Mouse (Mus musculus) CH12.LX (cell line): Measurements from ENCODE around the gene Phf7. TPM values are rescaled to one million over a fixed set of nuclear protein-coding genes. Genes with fewer than 3 reads are reported as not detected.

Experiments
- DNase-seq: peaks from one replicate; pipeline ENCODE4 v3.0.0-alpha.2; 2013; ENCODE audit errors: extremely low read depth
- H3K27ac ChIP-seq: 2 replicates; pipeline ENCODE4 v1.5.1; 2012; ENCODE audit warnings: low read depth, mild to moderate bottlenecking, control low read depth, moderate library complexity; ENCODE audit not compliant: insufficient read depth
- H3K27me3 ChIP-seq: replicated peaks from 2 replicates; pipeline ENCODE3; 2012; ENCODE audit warnings: inconsistent platforms
- H3K36me3 ChIP-seq, 2 experiments: replicated peaks in 1 of 2; 2 replicates each; pipeline versions ENCODE3 to v1.6.1; 2012; ENCODE audit warnings: inconsistent platforms in 1 of 2, low read length in 1 of 2, mild to moderate bottlenecking in 1 of 2, mixed read lengths in 1 of 2, moderate library complexity in 1 of 2; ENCODE audit not compliant: control insufficient read depth in 1 of 2, insufficient read depth in 1 of 2
- H3K4me1 ChIP-seq, 2 experiments: 2 replicates each; pipeline ENCODE4 v1.6.1; 2012; ENCODE audit warnings: inconsistent platforms in 1 of 2, moderate library complexity in 1 of 2; ENCODE audit not compliant: insufficient read depth in 2 of 2, control insufficient read depth in 1 of 2
- H3K4me2 ChIP-seq: 2 replicates; pipeline ENCODE4 v1.6.1; 2012; ENCODE audit warnings: low read depth, mild to moderate bottlenecking, control low read depth; ENCODE audit not compliant: poor library complexity, insufficient read depth, severe bottlenecking
- H3K4me3 ChIP-seq, 3 experiments: fragments of 150-350 bp in 1 of 3; sonication (generic) in 1 of 3; replicated peaks in 1 of 3; 2 replicates each; pipeline versions ENCODE3 to v1.5.1; 2011 to 2012; ENCODE audit warnings: low read depth in 2 of 3, low read length in 2 of 3, mild to moderate bottlenecking in 2 of 3, moderate library complexity in 2 of 3, control low read depth in 1 of 3, improper control_type of control experiment in 1 of 3, inconsistent platforms in 1 of 3, mixed read lengths in 1 of 3; ENCODE audit not compliant: poor library complexity in 1 of 3
- H3K79me2 ChIP-seq: replicated peaks from 2 replicates; pipeline ENCODE4 v1.6.1; 2012; ENCODE audit warnings: mild to moderate bottlenecking, moderate library complexity; ENCODE audit not compliant: control insufficient read depth, poor library complexity, insufficient read depth, severe bottlenecking; ENCODE audit errors: extremely low read depth
- H3K9ac ChIP-seq: 2 replicates; pipeline ENCODE4 v1.6.1; 2012; ENCODE audit warnings: low read depth, mild to moderate bottlenecking, control low read depth, moderate library complexity; ENCODE audit not compliant: insufficient read depth
- H3K9me3 ChIP-seq: replicated peaks from 2 replicates; pipeline ENCODE3; 2012; ENCODE audit warnings: low read length, inconsistent platforms, mixed read lengths
- BHLHE40 ChIP-seq: IDR thresholded peaks from 2 replicates; pipeline ENCODE4 v1.6.1; 2011; ENCODE audit warnings: mild to moderate bottlenecking, low read depth, low read length, improper control_type of control experiment
- CHD2 ChIP-seq: IDR thresholded peaks from 2 replicates; pipeline ENCODE4 v1.6.1; 2011; ENCODE audit warnings: low read length, improper control_type of control experiment
- CTCF ChIP-seq, 2 experiments: IDR thresholded peaks in 1 of 2; conservative IDR thresholded peaks in 1 of 2; 2 replicates each; pipeline ENCODE4 v1.5.1; 2011 to 2012; ENCODE audit warnings: low read depth in 2 of 2, low read length in 2 of 2, improper control_type of control experiment in 1 of 2, inconsistent platforms in 1 of 2, mild to moderate bottlenecking in 1 of 2, moderate library complexity in 1 of 2
- GABPA ChIP-seq: IDR thresholded peaks from 2 replicates; pipeline ENCODE4 v1.6.1; 2012; ENCODE audit warnings: low read depth, low read length, improper control_type of control experiment, inconsistent platforms; ENCODE audit not compliant: insufficient replicate concordance
- JUND ChIP-seq: conservative IDR thresholded peaks from 2 replicates; pipeline ENCODE4 v1.6.1; 2011; ENCODE audit warnings: low read depth, low read length, improper control_type of control experiment
- KAT2A ChIP-seq: IDR thresholded peaks from 2 replicates; pipeline ENCODE4 v1.6.1; 2012; ENCODE audit warnings: low read length, improper control_type of control experiment, inconsistent platforms; ENCODE audit not compliant: insufficient replicate concordance
- MEF2A ChIP-seq: IDR thresholded peaks from 2 replicates; pipeline ENCODE4 v1.6.1; 2014; ENCODE audit warnings: low read depth, mild to moderate bottlenecking, inconsistent platforms, low read length, improper control_type of control experiment, borderline replicate concordance
- MYC ChIP-seq: IDR thresholded peaks from 2 replicates; pipeline ENCODE4 v1.6.1; 2011; ENCODE audit warnings: low read depth, mild to moderate bottlenecking, improper control_type of control experiment, low read length
- NRF1 ChIP-seq: IDR thresholded peaks from 2 replicates; pipeline ENCODE4 v1.6.1; 2014; ENCODE audit warnings: low read depth, mild to moderate bottlenecking, inconsistent platforms, low read length, improper control_type of control experiment, moderate library complexity
- POLR2AphosphoS2 ChIP-seq: IDR thresholded peaks from 2 replicates; pipeline ENCODE4 v1.6.1; 2011; ENCODE audit warnings: low read depth, low read length, improper control_type of control experiment
- RAD21 ChIP-seq: IDR thresholded peaks from 2 replicates; pipeline ENCODE4 v1.6.1; 2011; ENCODE audit warnings: low read depth, mild to moderate bottlenecking, low read length, improper control_type of control experiment, moderate library complexity
- SMC3 ChIP-seq: IDR thresholded peaks from 2 replicates; pipeline ENCODE4 v1.6.1; 2011; ENCODE audit warnings: low read depth, low read length, improper control_type of control experiment
- TBP ChIP-seq: conservative IDR thresholded peaks from 2 replicates; pipeline ENCODE4 v1.6.1; 2011; ENCODE audit warnings: low read depth, low read length, improper control_type of control experiment
- USF1 ChIP-seq: IDR thresholded peaks from 2 replicates; pipeline ENCODE4 v1.6.1; 2014; ENCODE audit warnings: low read depth, mild to moderate bottlenecking, inconsistent platforms, low read length, improper control_type of control experiment
- ZC3H11A ChIP-seq: IDR thresholded peaks from 2 replicates; pipeline ENCODE4 v1.6.1; 2012; ENCODE audit warnings: low read depth, mild to moderate bottlenecking, inconsistent platforms, low read length, improper control_type of control experiment
- dilution Hi-C: fragments of 300-500 bp; cut with MboI; formaldehyde crosslinking; loops from 2 replicates; pipeline ENCODE4 v1.14.3; 2020; ENCODE audit warnings: low sequenced_read_pairs; ENCODE audit not compliant: extremely low pct_unique_long_range_greater_than_20kb, extremely low pct_ligation_motif_present
- in situ Hi-C: fragments of 300-500 bp; cut with MboI; formaldehyde crosslinking; loops from 3 replicates; pipeline ENCODE4 v1.14.3; 2019; ENCODE audit warnings: low sequenced_read_pairs, low pct_ligation_motif_present, low pct_unique_long_range_greater_than_20kb, mixed read lengths
- polyA plus RNA-seq: library from polyadenylated mRNA; unstranded; fragments of >175 nt; gene quantifications from 2 replicates; pipeline ENCODE4 v1.2.1, GENCODE M21; 2012; ENCODE audit warnings: low read depth; ENCODE audit not compliant: insufficient read length
- total RNA-seq, 2 experiments: library from RNA; depleted of rRNA; stranded (reverse); fragments of 300-350 nt in 1 of 2; fragments of >200 nt in 1 of 2; gene quantifications; 2 replicates each; pipeline ENCODE4 v1.2.3; 2012 to 2014

Gene Phf7
- total and polyA plus RNA-seq, 3 experiments = 10.0 to 13.9 (median 13.5) TPM

- no peaks in the 10 kb centered on the region for H3K79me2 ChIP-seq
- H3K9me3 ChIP-seq = no peaks in the 10 kb centered on the region
- H3K36me3 ChIP-seq = peaks cover 0 to 20% of the 10 kb centered on the region in 2 experiments
- H3K4me2 ChIP-seq = no peak overlapping the region
- H3K9ac ChIP-seq = peak overlapping the region; percentile 37
- TF ChIP-seq RAD21 = peak; percentile 84
- peak; percentile 43; the same call in 1 of the 2 replicates for TF ChIP-seq ZC3H11A
- no peak for TF ChIP-seq POLR2AphosphoS2
- TF ChIP-seq TBP = no peak
- TF ChIP-seq GABPA = no peak
- peak; percentile 96 for TF ChIP-seq SMC3
- TF ChIP-seq CTCF (conservative IDR thresholded peaks at IDR 0.05 in 1 of 2, IDR thresholded peaks at IDR 0.05 in 1 of 2; ENCODE audit: low read depth in 2 of 2, low read length in 2 of 2) = peak; percentile 90 to 94
- no peak for TF ChIP-seq JUND
- no peak for TF ChIP-seq MEF2A
- no peak for TF ChIP-seq BHLHE40
- no peak for TF ChIP-seq CHD2
- H3K4me1 ChIP-seq = peaks cover 7 to 23% of the 10 kb centered on the region in 2 experiments
- dilution Hi-C loops (no loop called here), in situ Hi-C loops (no loop called here)
- H3K27me3 ChIP-seq = peaks cover 14% of the 10 kb centered on the region
- DNase-seq = peak; percentile 76
- H3K27ac ChIP-seq = no peak overlapping the region
- no peak overlapping the region for H3K4me3 ChIP-seq
These were observed 17.0 kb downstream of the Phf7 start for GRCm38 (mm10) chr14:31233996-31234591.

- Histone ChIP-seq H3K79me2 (no peaks in the 10 kb centered on the region), H3K9me3 (no peaks in the 10 kb centered on the region), H3K4me2 (no peak overlapping the region), H3K27me3 (peaks cover 14% of the 10 kb centered on the region), H3K9ac (no peak overlapping the region), H3K4me1 (peaks cover 13 to 31% of the 10 kb centered on the region in 2 experiments), H3K36me3 (peaks cover 0 to 13% of the 10 kb centered on the region in 2 experiments), H3K27ac (no peak overlapping the region), H3K4me3 (no peak overlapping the region)
- in situ Hi-C loops = no loop called here
- no peak for DNase-seq
- dilution Hi-C loops = no loop called here
- TF ChIP-seq KAT2A (no peak), RAD21 (no peak), USF1 (no peak), MYC (0 out of 2 replicates have a peak, but pooled peaks have one; percentile 41), NRF1 (no peak)
These were observed 17.8 kb downstream of the Phf7 start for GRCm38 (mm10) chr14:31233070-31233995.
